Mouse (Mus musculus) hindbrain, embryonic 10.5 days (tissue): ENCODE results near the gene Trmt10a. TPM values are rescaled to one million over a fixed set of nuclear protein-coding genes. Genes with fewer than 3 reads are reported as not detected.
A peak's percentile ranks its signal among the peaks of the same experiment; 100 is the strongest.

ENCODE experiments used
- DNase-seq: peaks from one replicate; pipeline ENCODE4 v3.0.0-alpha.2; 2017; ENCODE audit warnings: low spot score
- H3K27ac ChIP-seq: fragments of 300-500 bp; sonication (generic); 2 replicates; pipeline ENCODE4 v1.5.1; 2016; ENCODE audit warnings: mild to moderate bottlenecking, moderate library complexity
- H3K27me3 ChIP-seq: fragments of 300-500 bp; sonication (generic); 2 replicates; pipeline ENCODE4 v1.6.1; 2016; ENCODE audit warnings: mild to moderate bottlenecking; ENCODE audit not compliant: poor library complexity, insufficient read depth, severe bottlenecking
- H3K36me3 ChIP-seq: fragments of 300-500 bp; sonication (generic); 2 replicates; pipeline ENCODE4 v1.6.1; 2016; ENCODE audit warnings: mild to moderate bottlenecking, moderate library complexity
- H3K4me1 ChIP-seq: fragments of 300-500 bp; sonication (generic); replicated peaks from 2 replicates; pipeline ENCODE4 v1.6.1; 2016; ENCODE audit warnings: mild to moderate bottlenecking
- H3K4me3 ChIP-seq: fragments of 300-500 bp; sonication (generic); 2 replicates; pipeline ENCODE4 v1.5.1; 2016; ENCODE audit warnings: mild to moderate bottlenecking, moderate library complexity
- H3K9me3 ChIP-seq: fragments of 300-500 bp; sonication (generic); 2 replicates; pipeline ENCODE4 v1.6.1; 2016; ENCODE audit warnings: mild to moderate bottlenecking, moderate library complexity
- WGBS: fragments of 180-500 bp; shearing (Covaris S2); methylation state at CpG from one replicate; pipeline ENCODE4 v1.1.7; 2016; 5-methylcytosine and 5-hydroxymethylcytosine counted together
- polyA plus RNA-seq: library from polyadenylated mRNA; unstranded; fragments of >200 nt; fragmentation: Nextera tagmentation; extraction: Ambion mirVana; gene quantifications from 2 replicates; pipeline ENCODE4 v1.2.1, GENCODE M21; 2016

Gene Trmt10a
- 12.5 and 15.1 TPM in 2 replicates for polyA plus RNA-seq

- H3K36me3 ChIP-seq, result peaks cover 6% of the 10 kb centered on the region; the same call in 1 of the 2 replicates
- H3K4me3 ChIP-seq, result peak within 1 kb of the TSS; percentile 76
- peak within 1 kb of the TSS; percentile 98 for H3K27ac ChIP-seq
- WGBS, result under 1% methylated on average over 70 of the region's 70 CpGs
- no peaks in the 10 kb centered on the region for H3K27me3 ChIP-seq
- DNase-seq, result peak; percentile 98
- H3K4me1 ChIP-seq, result peaks cover 4% of the 10 kb centered on the region; the same call in 1 of the 2 replicates
- H3K9me3 ChIP-seq, result no peaks in the 10 kb centered on the region
Observed at GRCm38 (mm10) chr3:138143315-138144059, at the start of gene Trmt10a. Gene Trmt10a (plus strand): TSS chr3:138143448.

GRCm38 (mm10) chr3:138095301-138095700, 47.9 kb upstream of the Trmt10a start:
- H3K27ac ChIP-seq, result no peak overlapping the region
- H3K4me3 ChIP-seq, result no peak overlapping the region
- peaks cover 12% of the 10 kb centered on the region; the same call in 1 of the 2 replicates for H3K4me1 ChIP-seq
- no peaks in the 10 kb centered on the region for H3K9me3 ChIP-seq
- H3K27me3 ChIP-seq, result no peaks in the 10 kb centered on the region
- 0 out of 2 replicates have a peak, but pooled peaks cover 5% of the 10 kb centered on the region for H3K36me3 ChIP-seq
- DNase-seq, result no peak
- WGBS, result 89% methylated on average over 3 of the region's 3 CpGs

DNA sequence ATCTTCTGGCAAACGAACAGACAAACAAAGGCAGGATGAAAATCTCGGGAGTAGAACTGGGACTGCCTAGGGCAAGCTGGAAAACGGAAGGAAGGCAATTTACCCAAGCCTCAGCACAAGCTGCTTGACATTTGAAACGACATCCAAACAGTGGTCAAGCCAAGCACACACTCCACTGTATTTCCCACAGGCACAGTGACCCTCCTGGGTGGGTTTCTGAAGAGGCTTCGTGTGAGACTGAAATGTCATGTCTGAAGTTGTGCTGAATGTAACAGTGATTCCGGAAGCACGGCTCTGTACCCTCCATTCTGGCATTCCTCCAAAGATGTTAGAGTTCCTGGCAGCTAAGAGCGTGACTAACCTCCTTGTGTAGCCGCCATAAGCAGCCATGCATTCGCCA, 47.5 kb upstream of the Trmt10a start:
- no peak for DNase-seq
- Histone ChIP-seq H3K4me3 (no peak overlapping the region), H3K4me1 (peaks cover 12% of the 10 kb centered on the region; the same call in 1 of the 2 replicates), H3K36me3 (0 out of 2 replicates have a peak, but pooled peaks cover 5% of the 10 kb centered on the region), H3K9me3 (no peaks in the 10 kb centered on the region), H3K27ac (no peak overlapping the region), H3K27me3 (no peaks in the 10 kb centered on the region)
- WGBS, result 82% methylated on average over 10 of the region's 10 CpGs

- no peaks in the 10 kb centered on the region for H3K27me3 ChIP-seq
- WGBS, result 90% methylated on average over 19 of the region's 19 CpGs
- H3K36me3 ChIP-seq, result 0 out of 2 replicates have a peak, but pooled peaks cover 5% of the 10 kb centered on the region
- no peak overlapping the region for H3K4me3 ChIP-seq
- no peak for DNase-seq
- peaks cover 12% of the 10 kb centered on the region; the same call in 1 of the 2 replicates for H3K4me1 ChIP-seq
- no peaks in the 10 kb centered on the region for H3K9me3 ChIP-seq
- H3K27ac ChIP-seq, result no peak overlapping the region; the same call in 1 of the 2 replicates
Observed at GRCm38 (mm10) chr3:138096263-138097028, 46.8 kb upstream of the Trmt10a start.

DNA sequence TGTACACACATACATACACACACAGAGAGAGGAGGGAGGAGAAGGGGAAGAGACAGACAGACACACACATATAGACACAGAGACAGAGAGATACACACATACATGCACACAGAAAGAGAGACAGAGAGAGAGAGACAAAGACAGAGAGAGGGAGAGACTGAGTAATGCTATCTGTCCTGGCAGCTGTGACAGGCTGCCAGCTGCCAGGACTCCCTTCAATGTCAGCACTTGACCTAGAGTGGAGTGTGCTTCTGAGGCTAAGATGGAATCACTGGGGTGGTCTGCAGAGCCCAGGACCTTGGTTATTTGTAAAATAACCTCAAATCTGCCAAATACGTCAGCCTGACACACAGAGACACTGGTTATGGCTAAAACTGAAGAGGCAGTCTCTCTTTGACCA, 45.5 kb upstream of the Trmt10a start:
- 0 out of 2 replicates have a peak overlapping the region, but pooled peaks have one; percentile 5 for H3K27ac ChIP-seq
- peaks cover 12% of the 10 kb centered on the region; the same call in 1 of the 2 replicates for H3K4me1 ChIP-seq
- 0 out of 2 replicates have a peak, but pooled peaks cover 5% of the 10 kb centered on the region for H3K36me3 ChIP-seq
- no peaks in the 10 kb centered on the region for H3K9me3 ChIP-seq
- 78% methylated on average over 1 of the region's 1 CpGs for WGBS
- no peaks in the 10 kb centered on the region for H3K27me3 ChIP-seq
- DNase-seq, result no peak
- no peak overlapping the region for H3K4me3 ChIP-seq

DNA sequence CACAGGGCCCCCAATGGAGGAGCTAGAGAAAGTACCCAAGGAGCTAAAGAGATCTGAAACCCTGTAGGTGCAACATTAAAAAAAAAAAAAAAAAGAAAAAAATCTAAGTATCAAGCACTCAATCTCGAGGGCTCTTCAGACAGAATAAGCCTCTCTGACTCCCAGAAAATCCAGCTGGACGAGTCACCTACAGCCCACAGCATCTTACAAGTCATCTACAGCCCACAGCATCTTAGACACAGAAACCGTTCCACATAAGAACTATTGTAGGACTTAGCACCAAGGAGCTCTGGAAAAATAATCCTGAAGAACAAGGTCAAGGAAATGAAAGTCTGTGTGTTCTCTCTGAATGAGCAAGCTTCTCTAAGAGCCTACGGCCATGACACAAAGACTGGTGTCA, 41.3 kb upstream of the Trmt10a start:
- Histone ChIP-seq H3K36me3 (no peaks in the 10 kb centered on the region), H3K27me3 (no peaks in the 10 kb centered on the region), H3K4me3 (no peak overlapping the region), H3K4me1 (peaks cover 10% of the 10 kb centered on the region; the same call in 1 of the 2 replicates), H3K9me3 (no peaks in the 10 kb centered on the region), H3K27ac (no peak overlapping the region)
- DNase-seq, result no peak
- WGBS, result 88% methylated on average over 4 of the region's 4 CpGs

- Histone ChIP-seq H3K9me3 (no peaks in the 10 kb centered on the region), H3K4me3 (no peak overlapping the region), H3K36me3 (no peaks in the 10 kb centered on the region), H3K27ac (no peak overlapping the region), H3K4me1 (no peaks in the 10 kb centered on the region), H3K27me3 (no peaks in the 10 kb centered on the region)
- no peak for DNase-seq
- 90% methylated on average over 4 of the region's 4 CpGs for WGBS
Observed at GRCm38 (mm10) chr3:138103690-138104089, 39.6 kb upstream of the Trmt10a start.

DNA sequence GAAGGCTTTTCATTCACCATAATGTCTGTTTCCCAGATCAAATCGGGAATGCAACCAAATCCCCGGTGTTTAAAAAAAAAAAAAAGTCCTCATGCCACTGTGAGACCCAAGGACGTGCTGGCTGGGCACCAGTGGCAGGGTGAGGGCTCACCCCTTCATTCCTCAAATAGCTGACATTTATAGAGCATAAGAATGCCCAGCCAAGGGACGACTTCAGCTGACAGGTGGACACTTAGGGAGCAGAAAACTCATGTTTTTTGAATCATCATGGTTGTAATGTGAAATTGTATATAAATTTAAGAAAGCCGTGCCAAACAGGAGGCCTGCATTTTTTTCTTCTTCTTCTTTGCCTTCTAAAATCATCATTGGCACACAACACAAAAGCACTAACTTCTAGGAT, 38.2 kb upstream of the Trmt10a start:
- 75% methylated on average over 5 of the region's 5 CpGs for WGBS
- no peaks in the 10 kb centered on the region for H3K27me3 ChIP-seq

GRCm38 (mm10) chr3:138106887-138107286, 36.4 kb upstream of the Trmt10a start:
- Histone ChIP-seq H3K4me3 (no peak overlapping the region), H3K27ac (no peak overlapping the region), H3K27me3 (no peaks in the 10 kb centered on the region), H3K9me3 (no peaks in the 10 kb centered on the region), H3K4me1 (no peaks in the 10 kb centered on the region), H3K36me3 (0 out of 2 replicates have a peak, but pooled peaks cover 5% of the 10 kb centered on the region)
- no peak for DNase-seq
- WGBS, result 93% methylated on average over 10 of the region's 10 CpGs

More for the DNA sequence above, 38.2 kb upstream of the Trmt10a start:
- Histone ChIP-seq H3K4me3 (no peak overlapping the region), H3K4me1 (no peaks in the 10 kb centered on the region), H3K27ac (no peak overlapping the region), H3K9me3 (no peaks in the 10 kb centered on the region), H3K36me3 (no peaks in the 10 kb centered on the region)
- DNase-seq, result no peak

DNA sequence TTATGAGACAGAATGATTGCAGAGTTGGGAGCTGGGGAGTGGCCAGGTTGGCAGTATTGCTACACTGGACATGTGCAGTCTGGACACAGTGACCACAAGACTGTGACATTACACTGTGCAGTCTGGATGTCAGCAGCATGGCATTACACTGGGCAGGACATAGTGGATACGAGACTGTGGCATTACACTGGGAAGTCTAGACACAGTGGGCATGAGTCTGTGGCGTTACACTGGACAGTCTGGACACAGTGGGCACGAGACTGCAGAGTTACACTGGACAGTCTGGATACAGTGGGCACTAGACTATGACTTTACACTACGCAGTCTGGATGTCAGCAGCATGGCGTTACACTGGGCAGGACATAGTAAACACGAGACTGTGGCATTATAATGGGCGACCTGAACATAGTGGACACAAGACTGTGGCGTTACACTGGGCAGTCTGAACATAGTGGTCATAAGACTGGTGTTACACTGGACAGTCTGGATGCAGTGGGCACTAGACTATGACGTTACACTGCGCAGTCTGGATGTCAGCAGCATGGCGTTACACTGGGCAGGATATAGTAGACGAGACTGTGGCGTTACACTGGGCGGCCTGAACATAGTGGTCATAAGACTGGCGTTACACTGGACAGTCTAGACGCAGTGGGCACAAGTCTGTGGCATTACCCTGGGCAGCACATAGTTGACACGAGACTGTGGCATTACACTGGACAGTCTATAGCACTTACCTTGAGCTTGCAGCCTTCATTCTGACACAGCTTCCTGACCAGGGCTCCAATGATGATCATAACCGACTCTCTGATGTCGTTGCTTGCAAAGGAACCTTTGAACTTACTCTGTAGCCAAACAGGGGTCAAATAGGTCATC, 32.1 kb upstream of the Trmt10a start:
- Histone ChIP-seq H3K27me3 (no peaks in the 10 kb centered on the region), H3K36me3 (0 out of 2 replicates have a peak, but pooled peaks cover 5% of the 10 kb centered on the region), H3K9me3 (no peaks in the 10 kb centered on the region), H3K4me3 (no peak overlapping the region), H3K27ac (no peak overlapping the region), H3K4me1 (no peaks in the 10 kb centered on the region)
- WGBS, result 92% methylated on average over 19 of the region's 19 CpGs
- DNase-seq, result no peak

DNA sequence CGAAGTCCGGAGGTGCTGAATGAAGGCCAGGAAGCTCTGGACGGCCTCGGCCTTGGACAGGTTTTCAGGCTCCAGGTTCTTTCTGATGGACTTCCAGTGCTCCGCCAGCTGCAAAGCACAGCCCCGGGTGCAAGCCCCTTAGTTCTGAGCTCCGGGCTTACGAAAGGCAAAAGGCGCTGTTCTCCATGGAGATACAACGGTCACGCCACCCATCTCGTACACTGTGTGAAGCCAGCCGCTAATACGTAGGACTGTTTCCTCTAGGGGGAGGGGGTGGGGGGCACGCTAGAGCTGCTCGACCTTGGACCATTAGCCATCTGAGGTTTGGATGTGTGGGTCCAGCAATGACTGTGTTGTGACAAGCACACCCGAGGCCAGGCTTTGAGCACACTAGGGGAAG, 29.1 kb upstream of the Trmt10a start:
- 85% methylated on average over 17 of the region's 17 CpGs for WGBS
- Histone ChIP-seq H3K27ac (no peak overlapping the region), H3K36me3 (0 out of 2 replicates have a peak, but pooled peaks cover 5% of the 10 kb centered on the region), H3K4me3 (no peak overlapping the region), H3K9me3 (no peaks in the 10 kb centered on the region), H3K4me1 (no peaks in the 10 kb centered on the region), H3K27me3 (no peaks in the 10 kb centered on the region)
- no peak for DNase-seq

DNA sequence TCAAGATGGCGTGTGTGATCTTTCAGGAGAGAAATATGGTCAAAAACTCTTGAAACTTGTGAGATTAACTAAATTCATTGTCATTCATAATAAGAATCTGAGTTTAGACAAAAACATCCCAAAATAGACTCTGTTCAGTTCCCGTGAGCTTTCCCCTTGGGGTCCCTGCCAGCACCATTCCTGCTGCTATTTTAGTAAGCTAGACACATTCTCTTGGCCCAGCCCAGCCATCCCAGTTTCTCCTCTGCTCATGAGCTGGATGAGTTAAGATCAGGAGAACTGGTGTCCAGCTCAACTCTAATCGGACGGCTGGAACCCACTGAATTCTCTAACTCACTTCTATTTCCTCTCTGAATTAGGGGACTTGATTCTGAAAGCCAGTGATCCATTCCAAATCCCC, 26.4 kb upstream of the Trmt10a start:
- 95% methylated on average over 4 of the region's 4 CpGs for WGBS

More for the DNA sequence above, 26.4 kb upstream of the Trmt10a start:
- H3K36me3 ChIP-seq, result no peaks in the 10 kb centered on the region
- no peak overlapping the region for H3K4me3 ChIP-seq
- no peak for DNase-seq
- no peaks in the 10 kb centered on the region for H3K9me3 ChIP-seq
- H3K27me3 ChIP-seq, result no peaks in the 10 kb centered on the region
- H3K4me1 ChIP-seq, result no peaks in the 10 kb centered on the region
- no peak overlapping the region for H3K27ac ChIP-seq
